Mouse (Mus musculus) CH12.LX (cell line): ENCODE results near the gene Fam69b. TPM values are rescaled to one million over a fixed set of nuclear protein-coding genes. Genes with fewer than 3 reads are reported as not detected.

Experiments
- DNase-seq: peaks from one replicate; pipeline ENCODE4 v3.0.0-alpha.2; 2013; ENCODE audit errors: extremely low read depth
- H3K27ac ChIP-seq: 2 replicates; pipeline ENCODE4 v1.5.1; 2012; ENCODE audit warnings: low read depth, mild to moderate bottlenecking, control low read depth, moderate library complexity; ENCODE audit not compliant: insufficient read depth
- H3K27me3 ChIP-seq: replicated peaks from 2 replicates; pipeline ENCODE3; 2012; ENCODE audit warnings: inconsistent platforms
- H3K36me3 ChIP-seq, 2 experiments: replicated peaks in 1 of 2; 2 replicates each; pipeline versions ENCODE3 to v1.6.1; 2012; ENCODE audit warnings: inconsistent platforms in 1 of 2, low read length in 1 of 2, mild to moderate bottlenecking in 1 of 2, mixed read lengths in 1 of 2, moderate library complexity in 1 of 2; ENCODE audit not compliant: control insufficient read depth in 1 of 2, insufficient read depth in 1 of 2
- H3K4me1 ChIP-seq, 2 experiments: 2 replicates each; pipeline ENCODE4 v1.6.1; 2012; ENCODE audit warnings: inconsistent platforms in 1 of 2, moderate library complexity in 1 of 2; ENCODE audit not compliant: insufficient read depth in 2 of 2, control insufficient read depth in 1 of 2
- H3K4me2 ChIP-seq: 2 replicates; pipeline ENCODE4 v1.6.1; 2012; ENCODE audit warnings: low read depth, mild to moderate bottlenecking, control low read depth; ENCODE audit not compliant: poor library complexity, insufficient read depth, severe bottlenecking
- H3K4me3 ChIP-seq, 3 experiments: fragments of 150-350 bp in 1 of 3; sonication (generic) in 1 of 3; replicated peaks in 1 of 3; 2 replicates each; pipeline versions ENCODE3 to v1.5.1; 2011 to 2012; ENCODE audit warnings: low read depth in 2 of 3, low read length in 2 of 3, mild to moderate bottlenecking in 2 of 3, moderate library complexity in 2 of 3, control low read depth in 1 of 3, improper control_type of control experiment in 1 of 3, inconsistent platforms in 1 of 3, mixed read lengths in 1 of 3; ENCODE audit not compliant: poor library complexity in 1 of 3
- H3K79me2 ChIP-seq: replicated peaks from 2 replicates; pipeline ENCODE4 v1.6.1; 2012; ENCODE audit warnings: mild to moderate bottlenecking, moderate library complexity; ENCODE audit not compliant: control insufficient read depth, poor library complexity, insufficient read depth, severe bottlenecking; ENCODE audit errors: extremely low read depth
- H3K9ac ChIP-seq: 2 replicates; pipeline ENCODE4 v1.6.1; 2012; ENCODE audit warnings: low read depth, mild to moderate bottlenecking, control low read depth, moderate library complexity; ENCODE audit not compliant: insufficient read depth
- H3K9me3 ChIP-seq: replicated peaks from 2 replicates; pipeline ENCODE3; 2012; ENCODE audit warnings: low read length, inconsistent platforms, mixed read lengths
- BHLHE40 ChIP-seq: IDR thresholded peaks from 2 replicates; pipeline ENCODE4 v1.6.1; 2011; ENCODE audit warnings: mild to moderate bottlenecking, low read depth, low read length, improper control_type of control experiment
- CHD1 ChIP-seq: IDR thresholded peaks from 2 replicates; pipeline ENCODE4 v1.6.1; 2012; ENCODE audit warnings: low read depth, low read length, improper control_type of control experiment, inconsistent platforms
- CHD2 ChIP-seq: IDR thresholded peaks from 2 replicates; pipeline ENCODE4 v1.6.1; 2011; ENCODE audit warnings: low read length, improper control_type of control experiment
- CTCF ChIP-seq, 2 experiments: IDR thresholded peaks in 1 of 2; conservative IDR thresholded peaks in 1 of 2; 2 replicates each; pipeline ENCODE4 v1.5.1; 2011 to 2012; ENCODE audit warnings: low read depth in 2 of 2, low read length in 2 of 2, improper control_type of control experiment in 1 of 2, inconsistent platforms in 1 of 2, mild to moderate bottlenecking in 1 of 2, moderate library complexity in 1 of 2
- E2F4 ChIP-seq: IDR thresholded peaks from 2 replicates; pipeline ENCODE4 v1.6.1; 2011; ENCODE audit warnings: low read depth, low read length, improper control_type of control experiment; ENCODE audit not compliant: insufficient replicate concordance
- ELF1 ChIP-seq: IDR thresholded peaks from 2 replicates; pipeline ENCODE4 v1.6.1; 2014; ENCODE audit warnings: low read depth, mild to moderate bottlenecking, inconsistent platforms, low read length, improper control_type of control experiment
- EP300 ChIP-seq: IDR thresholded peaks from 2 replicates; pipeline ENCODE4 v1.6.1; 2011; ENCODE audit warnings: low read length, improper control_type of control experiment
- ETS1 ChIP-seq: conservative IDR thresholded peaks from 2 replicates; pipeline ENCODE4 v1.6.1; 2012; ENCODE audit warnings: low read depth, mild to moderate bottlenecking, inconsistent platforms, low read length, improper control_type of control experiment, moderate library complexity
- GABPA ChIP-seq: IDR thresholded peaks from 2 replicates; pipeline ENCODE4 v1.6.1; 2012; ENCODE audit warnings: low read depth, low read length, improper control_type of control experiment, inconsistent platforms; ENCODE audit not compliant: insufficient replicate concordance
- IRF4 ChIP-seq: IDR thresholded peaks from 2 replicates; pipeline ENCODE4 v1.6.1; 2014; ENCODE audit warnings: low read depth, mild to moderate bottlenecking, inconsistent platforms, low read length, improper control_type of control experiment
- JUN ChIP-seq: IDR thresholded peaks from 2 replicates; pipeline ENCODE4 v1.6.1; 2011; ENCODE audit warnings: low read depth, mild to moderate bottlenecking, low read length, improper control_type of control experiment, moderate library complexity; ENCODE audit not compliant: insufficient read depth
- JUND ChIP-seq: conservative IDR thresholded peaks from 2 replicates; pipeline ENCODE4 v1.6.1; 2011; ENCODE audit warnings: low read depth, low read length, improper control_type of control experiment
- MAFK ChIP-seq: IDR thresholded peaks from 2 replicates; pipeline ENCODE4 v1.6.1; 2011; ENCODE audit warnings: low read length, improper control_type of control experiment; ENCODE audit not compliant: insufficient replicate concordance
- MAX ChIP-seq: IDR thresholded peaks from 2 replicates; pipeline ENCODE4 v1.6.1; 2011; ENCODE audit warnings: low read length, improper control_type of control experiment
- MAZ ChIP-seq: IDR thresholded peaks from 2 replicates; pipeline ENCODE4 v1.6.1; 2012; ENCODE audit warnings: low read depth, mild to moderate bottlenecking, inconsistent platforms, low read length, improper control_type of control experiment, moderate library complexity
- MEF2A ChIP-seq: IDR thresholded peaks from 2 replicates; pipeline ENCODE4 v1.6.1; 2014; ENCODE audit warnings: low read depth, mild to moderate bottlenecking, inconsistent platforms, low read length, improper control_type of control experiment, borderline replicate concordance
- MXI1 ChIP-seq: IDR thresholded peaks from 2 replicates; pipeline ENCODE4 v1.6.1; 2011; ENCODE audit warnings: mild to moderate bottlenecking, low read depth, low read length, improper control_type of control experiment
- MYC ChIP-seq: IDR thresholded peaks from 2 replicates; pipeline ENCODE4 v1.6.1; 2011; ENCODE audit warnings: low read depth, mild to moderate bottlenecking, improper control_type of control experiment, low read length
- NRF1 ChIP-seq: IDR thresholded peaks from 2 replicates; pipeline ENCODE4 v1.6.1; 2014; ENCODE audit warnings: low read depth, mild to moderate bottlenecking, inconsistent platforms, low read length, improper control_type of control experiment, moderate library complexity
- PAX5 ChIP-seq: IDR thresholded peaks from 2 replicates; pipeline ENCODE4 v1.6.1; 2012; ENCODE audit warnings: low read length, inconsistent platforms, mixed read lengths
- RCOR1 ChIP-seq: conservative IDR thresholded peaks from 2 replicates; pipeline ENCODE4 v1.6.1; 2012; ENCODE audit warnings: low read depth, mild to moderate bottlenecking, inconsistent platforms, low read length, improper control_type of control experiment
- SIN3A ChIP-seq: IDR thresholded peaks from 2 replicates; pipeline ENCODE4 v1.6.1; 2012; ENCODE audit warnings: low read length, improper control_type of control experiment, inconsistent platforms
- SMC3 ChIP-seq: IDR thresholded peaks from 2 replicates; pipeline ENCODE4 v1.6.1; 2011; ENCODE audit warnings: low read depth, low read length, improper control_type of control experiment
- TBP ChIP-seq: conservative IDR thresholded peaks from 2 replicates; pipeline ENCODE4 v1.6.1; 2011; ENCODE audit warnings: low read depth, low read length, improper control_type of control experiment
- TCF12 ChIP-seq: IDR thresholded peaks from 2 replicates; pipeline ENCODE4 v1.6.1; 2014; ENCODE audit warnings: low read depth, mild to moderate bottlenecking, inconsistent platforms, low read length, improper control_type of control experiment
- UBTF ChIP-seq: IDR thresholded peaks from 2 replicates; pipeline ENCODE4 v1.6.1; 2012; ENCODE audit warnings: low read depth, mild to moderate bottlenecking, inconsistent platforms, low read length, improper control_type of control experiment, moderate library complexity
- USF1 ChIP-seq: IDR thresholded peaks from 2 replicates; pipeline ENCODE4 v1.6.1; 2014; ENCODE audit warnings: low read depth, mild to moderate bottlenecking, inconsistent platforms, low read length, improper control_type of control experiment
- ZKSCAN1 ChIP-seq: IDR thresholded peaks from 2 replicates; pipeline ENCODE4 v1.6.1; 2012; ENCODE audit warnings: low read depth, inconsistent platforms, low read length, improper control_type of control experiment, borderline replicate concordance
- ZMIZ1 ChIP-seq: IDR thresholded peaks from 2 replicates; pipeline ENCODE4 v1.6.1; 2012; ENCODE audit warnings: low read depth, mild to moderate bottlenecking, inconsistent platforms, low read length, improper control_type of control experiment
- ZNF384 ChIP-seq: IDR thresholded peaks from 2 replicates; pipeline ENCODE4 v1.6.1; 2012; ENCODE audit warnings: low read depth, low read length, improper control_type of control experiment, inconsistent platforms
- dilution Hi-C: fragments of 300-500 bp; cut with MboI; formaldehyde crosslinking; loops from 2 replicates; pipeline ENCODE4 v1.14.3; 2020; ENCODE audit warnings: low sequenced_read_pairs; ENCODE audit not compliant: extremely low pct_unique_long_range_greater_than_20kb, extremely low pct_ligation_motif_present
- in situ Hi-C: fragments of 300-500 bp; cut with MboI; formaldehyde crosslinking; loops from 3 replicates; pipeline ENCODE4 v1.14.3; 2019; ENCODE audit warnings: low sequenced_read_pairs, low pct_ligation_motif_present, low pct_unique_long_range_greater_than_20kb, mixed read lengths
- polyA plus RNA-seq: library from polyadenylated mRNA; unstranded; fragments of >175 nt; gene quantifications from 2 replicates; pipeline ENCODE4 v1.2.1, GENCODE M21; 2012; ENCODE audit warnings: low read depth; ENCODE audit not compliant: insufficient read length
- total RNA-seq, 2 experiments: library from RNA; depleted of rRNA; stranded (reverse); fragments of 300-350 nt in 1 of 2; fragments of >200 nt in 1 of 2; gene quantifications; 2 replicates each; pipeline ENCODE4 v1.2.3; 2012 to 2014

The Fam69b gene
- total and polyA plus RNA-seq, 3 experiments, result 0.16 to 1.2 TPM; not detected in 1

DNA sequence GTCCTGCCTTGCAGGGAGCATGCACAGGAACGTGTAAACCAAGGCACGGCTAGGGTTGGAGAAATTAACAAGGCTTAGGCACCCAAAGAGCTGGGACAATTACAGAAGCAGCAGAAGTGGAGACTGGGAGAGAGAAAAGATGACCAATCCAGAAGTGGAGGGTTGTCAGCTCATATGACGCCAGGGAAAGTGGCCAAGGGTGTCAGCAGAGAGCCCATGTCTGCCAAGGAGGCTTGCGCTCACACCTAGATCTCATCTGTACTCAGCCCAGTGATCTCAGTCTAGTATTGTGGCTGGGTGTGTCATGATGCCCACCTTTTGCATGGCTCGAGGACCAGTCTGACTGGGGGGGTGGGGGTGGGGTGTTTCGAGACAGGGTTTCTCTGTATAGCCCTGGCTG is 42.5 kb upstream of the Fam69b start:
- Histone ChIP-seq H3K27me3 (peaks cover 32% of the 10 kb centered on the region), H3K4me2 (0 out of 2 replicates have a peak overlapping the region, but pooled peaks have one; percentile 31), H3K9me3 (no peaks in the 10 kb centered on the region), H3K9ac (no peak overlapping the region), H3K4me1 (peaks cover 6 to 21% of the 10 kb centered on the region in 2 experiments), H3K79me2 (no peaks in the 10 kb centered on the region), H3K4me3 (no peak overlapping the region), H3K36me3 (peaks cover 0 to 8% of the 10 kb centered on the region in 2 experiments), H3K27ac (no peak overlapping the region)
- DNase-seq, result no peak
- in situ Hi-C loops (no loop called here), dilution Hi-C loops (no loop called here)
- TF ChIP-seq NRF1 (no peak), IRF4 (no peak), CHD2 (no peak), RCOR1 (no peak), SIN3A (no peak), USF1 (no peak), ZKSCAN1 (no peak), MYC (no peak), MXI1 (no peak), JUND (no peak), PAX5 (no peak)

DNA sequence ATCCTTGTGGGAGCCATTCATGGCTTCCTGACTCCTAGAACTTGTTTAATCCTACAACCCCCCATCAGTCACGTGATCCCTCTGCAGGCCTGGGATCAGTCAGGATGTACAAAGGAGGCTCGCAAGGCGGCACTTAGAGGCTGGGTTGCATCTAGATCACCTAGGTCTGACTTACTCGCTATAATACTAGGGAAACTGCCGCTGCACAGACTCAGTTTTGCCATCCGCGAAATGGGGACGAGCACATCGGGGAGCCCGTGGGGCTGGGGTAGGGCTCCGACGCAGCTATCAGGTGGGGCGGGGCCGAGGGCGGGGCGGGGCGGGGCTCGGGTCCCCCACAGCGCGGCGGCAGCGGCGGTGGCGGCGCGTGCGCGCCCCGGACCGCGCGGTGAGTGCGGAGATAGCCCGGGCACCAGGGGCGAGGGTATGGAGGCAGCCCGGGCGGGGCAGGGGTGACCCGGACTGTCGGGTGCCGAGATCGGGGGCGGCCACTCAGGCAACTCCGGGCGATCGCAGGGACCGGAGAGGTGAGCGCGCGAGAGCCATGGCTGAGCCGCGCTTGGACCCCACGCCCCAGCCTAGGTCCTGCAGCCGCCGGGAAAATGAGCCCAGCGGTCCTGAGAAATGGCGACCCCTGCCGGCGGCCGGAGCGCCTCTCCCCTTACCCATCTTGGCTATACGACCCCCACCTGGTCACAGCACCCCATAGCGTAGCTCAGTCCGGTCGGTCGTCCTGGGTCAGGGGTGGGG is 41.8 kb upstream of the Fam69b start, which contains the start of gene Gm20532:
Gene Gm20532, plus strand, starts transcription at position 346 of the 750 bp plus-strand sequence.
- DNase-seq, result no peak
- H3K4me1 ChIP-seq, result peaks cover 6 to 21% of the 10 kb centered on the region in 2 experiments
- H3K27ac ChIP-seq, result no peak within 1 kb of the TSS
- H3K36me3 ChIP-seq, result peaks cover 0 to 14% of the 10 kb centered on the region in 2 experiments
- peak within 1 kb of the TSS; percentile 31 for H3K4me2 ChIP-seq
- in situ Hi-C loops (no loop called here), dilution Hi-C loops (no loop called here)
- H3K4me3 ChIP-seq, result peak within 1 kb of the TSS; percentile 51 to 73 (median 61)
- peaks cover 32% of the 10 kb centered on the region for H3K27me3 ChIP-seq
- H3K9me3 ChIP-seq, result no peaks in the 10 kb centered on the region
- H3K79me2 ChIP-seq, result no peaks in the 10 kb centered on the region
- peak within 1 kb of the TSS; percentile 65 for H3K9ac ChIP-seq
- no peak for TF ChIP-seq CHD2
- TF ChIP-seq MAZ, result peak; percentile 51; the same call in 1 of the 2 replicates
- TF ChIP-seq IRF4, result 0 out of 2 replicates have a peak, but pooled peaks have one; percentile 9
- TF ChIP-seq JUN, result no peak
- TF ChIP-seq MXI1, result no peak
- no peak for TF ChIP-seq MEF2A
- peak; percentile 35 for TF ChIP-seq SMC3
- no peak; the same call in 1 of the 2 replicates for TF ChIP-seq EP300
- TF ChIP-seq PAX5, result no peak
- TF ChIP-seq ELF1, result no peak
- no peak for TF ChIP-seq ETS1
- no peak for TF ChIP-seq MYC
- no peak for TF ChIP-seq E2F4
- peak in 1 of 2 experiments; percentile 72; a peak in 3 of 4 replicates for TF ChIP-seq CTCF (conservative IDR thresholded peaks at IDR 0.05 in 1 of 2, IDR thresholded peaks at IDR 0.05 in 1 of 2; ENCODE audit: low read depth in 2 of 2, low read length in 2 of 2)
- peak; percentile 80 for TF ChIP-seq BHLHE40
- TF ChIP-seq TCF12, result no peak; the same call in 1 of the 2 replicates
- no peak for TF ChIP-seq ZKSCAN1
- no peak; the same call in 1 of the 2 replicates for TF ChIP-seq ZMIZ1
- TF ChIP-seq ZNF384, result no peak
- no peak for TF ChIP-seq CHD1
- TF ChIP-seq MAX, result peak; percentile 29; the same call in 1 of the 2 replicates
- TF ChIP-seq TBP, result no peak
- no peak for TF ChIP-seq MAFK
- no peak for TF ChIP-seq GABPA
- peak; percentile 20; the same call in 1 of the 2 replicates for TF ChIP-seq SIN3A
- peak; percentile 89 for TF ChIP-seq UBTF
